Mouse (Mus musculus): ENCODE results near the gene Bcl9l. TPM values are rescaled to one million over a fixed set of nuclear protein-coding genes. Genes with fewer than 3 reads are reported as not detected.
"Not testable (repeated sequence)": the region's sequence is repeated elsewhere in the genome, so short reads cannot be mapped to it uniquely, and the experiment has no call there.

Bcl9l gene
- polyA plus RNA-seq (2014; fragmentation: Nextera tagmentation; extraction: Ambion mirVana): 11.5 and 12.3 TPM in 2 replicates

DNA sequence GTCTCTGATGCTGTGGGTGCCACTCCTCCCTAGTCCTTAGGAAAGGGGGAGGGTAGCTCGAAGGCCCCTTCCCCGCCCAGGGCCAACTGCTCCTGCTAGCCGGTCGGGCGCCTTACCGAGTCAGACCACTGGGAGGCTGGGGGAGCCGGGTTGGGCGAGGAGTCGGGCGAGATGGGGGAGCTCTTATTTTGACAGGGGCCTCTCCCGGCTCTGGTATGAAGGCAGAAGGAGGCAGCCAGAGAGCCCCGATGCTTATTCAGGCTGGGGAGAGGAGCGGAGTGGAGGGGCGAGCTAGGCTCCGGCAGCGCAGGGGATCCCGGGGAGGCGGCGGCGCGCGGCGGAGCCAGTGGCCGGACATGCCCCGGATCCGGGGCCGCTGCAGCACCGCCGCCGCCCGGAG, at the start of gene Bcl9l:
TSS of gene Bcl9l (plus strand) at position 274 of the 400 bp plus-strand sequence.
- under 1% methylated on average over 21 of the region's 31 CpGs for WGBS
- ATAC-seq (ENCODE audit: low read depth): peak; percentile 66

DNA sequence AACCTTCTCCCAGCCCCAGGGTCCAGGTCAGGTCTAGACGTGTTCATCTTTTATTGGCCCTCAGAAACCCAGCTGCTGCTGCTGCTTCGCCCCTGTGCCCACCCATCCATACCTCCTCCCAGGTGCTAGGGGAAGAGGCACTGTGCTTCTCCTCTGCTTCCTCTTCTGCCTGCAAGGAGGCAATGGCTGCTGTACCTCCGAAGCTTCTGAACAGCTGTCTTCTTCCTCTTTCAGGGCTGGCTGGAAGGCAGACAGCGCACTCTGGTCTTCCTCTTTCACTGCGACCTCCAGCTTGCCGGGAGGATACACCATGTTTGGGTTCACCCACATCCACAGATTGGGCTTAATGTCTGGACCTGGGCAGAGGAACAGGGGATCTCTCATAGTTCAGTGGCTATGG, 46.9 kb upstream of the Bcl9l start:
- no peak overlapping the region for H3K9ac ChIP-seq (replicated peaks; ENCODE audit: low read depth, low read length)
- H3K4me3 ChIP-seq (ENCODE audit: low read depth, low read length): no peak overlapping the region
- no peaks in the 10 kb centered on the region for H3K27me3 ChIP-seq (ENCODE audit: control insufficient read depth, insufficient read depth, low read length)
- no peak overlapping the region for H3K27ac ChIP-seq (ENCODE audit: low read depth, low read length)
- WGBS: 88% methylated on average over 6 of the region's 6 CpGs
- no peak for ATAC-seq (ENCODE audit: low read depth)
- no peaks in the 10 kb centered on the region for H3K9me3 ChIP-seq (ENCODE audit: control insufficient read depth, low read length)
- H3K4me2 ChIP-seq (ENCODE audit: low read depth, low read length): no peak overlapping the region
- no peaks in the 10 kb centered on the region for H3K4me1 ChIP-seq (ENCODE audit: control insufficient read depth, insufficient read depth, low read length)
- H3K36me3 ChIP-seq (ENCODE audit: control insufficient read depth, insufficient read depth, low read length): no peaks in the 10 kb centered on the region

More for the DNA sequence above, at the start of gene Bcl9l:
- no peaks in the 10 kb centered on the region for H3K9me3 ChIP-seq (ENCODE audit: control insufficient read depth, low read length)
- H3K27ac ChIP-seq (ENCODE audit: low read depth, low read length): peak within 1 kb of the TSS; percentile 94
- no peaks in the 10 kb centered on the region for H3K27me3 ChIP-seq (ENCODE audit: control insufficient read depth, insufficient read depth, low read length)
- no peaks in the 10 kb centered on the region for H3K36me3 ChIP-seq (ENCODE audit: control insufficient read depth, insufficient read depth, low read length)
- peak within 1 kb of the TSS; percentile 79 for H3K4me3 ChIP-seq (ENCODE audit: low read depth, low read length)
- H3K4me1 ChIP-seq (ENCODE audit: control insufficient read depth, insufficient read depth, low read length): peaks cover 44% of the 10 kb centered on the region
- H3K4me2 ChIP-seq (ENCODE audit: low read depth, low read length): peak within 1 kb of the TSS; percentile 92
- H3K9ac ChIP-seq (replicated peaks; ENCODE audit: low read depth, low read length): peak within 1 kb of the TSS; percentile 93

DNA sequence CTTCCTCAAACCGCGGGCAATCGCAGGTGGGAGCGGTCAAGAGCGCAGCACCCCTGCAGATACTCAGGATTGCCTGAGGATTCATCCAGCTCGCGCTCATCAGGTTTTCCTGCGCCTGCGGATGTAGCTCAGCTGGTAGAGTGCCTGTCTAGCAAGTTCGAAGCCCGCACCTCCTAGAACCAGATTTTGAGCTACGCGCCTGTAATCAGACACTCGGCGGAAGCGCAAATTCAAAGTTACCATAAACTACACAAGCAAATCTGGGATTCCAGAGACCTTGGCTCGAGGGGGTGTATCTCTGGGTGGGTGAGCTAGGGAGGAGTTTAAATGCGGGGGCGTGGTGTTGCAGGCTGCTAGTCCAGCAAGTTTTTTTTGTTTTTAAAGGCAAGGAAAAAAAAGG, 41.7 kb upstream of the Bcl9l start, which contains the start of gene Foxr1:
TSS of gene Foxr1 (minus strand) at position 176 of the 400 bp plus-strand sequence.
- ATAC-seq (ENCODE audit: low read depth): no peak

GRCm38 (mm10) chr9:44444402-44445025, 38.1 kb upstream of the Bcl9l start:
- not testable (repeated sequence) for H3K9me3 ChIP-seq (ENCODE audit: control insufficient read depth, low read length); H3K9ac ChIP-seq (replicated peaks; ENCODE audit: low read depth, low read length); H3K27ac ChIP-seq (ENCODE audit: low read depth, low read length); H3K4me2 ChIP-seq (ENCODE audit: low read depth, low read length); H3K4me3 ChIP-seq (ENCODE audit: low read depth, low read length); H3K36me3 ChIP-seq (ENCODE audit: control insufficient read depth, insufficient read depth, low read length); ATAC-seq (ENCODE audit: low read depth); H3K4me1 ChIP-seq (ENCODE audit: control insufficient read depth, insufficient read depth, low read length); H3K27me3 ChIP-seq (ENCODE audit: control insufficient read depth, insufficient read depth, low read length)
- 84% methylated on average over 7 of the region's 7 CpGs for WGBS

More for the DNA sequence above, 41.7 kb upstream of the Bcl9l start, which contains the start of gene Foxr1:
- H3K27me3 ChIP-seq (ENCODE audit: control insufficient read depth, insufficient read depth, low read length): no peaks in the 10 kb centered on the region
- no peak within 1 kb of the TSS for H3K9ac ChIP-seq (replicated peaks; ENCODE audit: low read depth, low read length)
- no peak within 1 kb of the TSS for H3K27ac ChIP-seq (ENCODE audit: low read depth, low read length)
- no peak within 1 kb of the TSS for H3K4me3 ChIP-seq (ENCODE audit: low read depth, low read length)
- H3K4me1 ChIP-seq (ENCODE audit: control insufficient read depth, insufficient read depth, low read length): no peaks in the 10 kb centered on the region
- no peaks in the 10 kb centered on the region for H3K9me3 ChIP-seq (ENCODE audit: control insufficient read depth, low read length)
- no peaks in the 10 kb centered on the region for H3K36me3 ChIP-seq (ENCODE audit: control insufficient read depth, insufficient read depth, low read length)
- H3K4me2 ChIP-seq (ENCODE audit: low read depth, low read length): no peak within 1 kb of the TSS
- WGBS: 75% methylated on average over 19 of the region's 19 CpGs

DNA sequence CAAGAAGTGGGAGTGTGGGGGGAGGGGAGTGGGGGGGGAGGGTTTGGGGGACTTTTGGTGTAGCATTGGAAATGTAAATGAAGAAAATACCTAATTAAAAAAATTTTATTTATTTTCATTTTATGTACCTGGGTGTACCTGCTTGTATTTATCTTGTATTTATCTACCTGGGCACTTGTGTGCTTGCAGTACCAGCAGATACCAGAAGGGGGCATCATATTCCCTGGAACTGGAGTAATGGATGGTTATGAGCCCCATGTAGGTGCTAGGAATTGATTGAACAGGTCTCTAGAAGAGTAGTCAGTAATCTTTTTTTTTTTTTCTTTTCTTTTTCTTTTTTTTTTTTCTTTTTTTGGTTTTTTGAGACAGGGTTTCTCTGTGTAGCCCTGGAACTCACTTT, 32.2 kb upstream of the Bcl9l start:
- Histone ChIP-seq H3K4me1 (ENCODE audit: control insufficient read depth, insufficient read depth, low read length) (0 out of 2 replicates have a peak, but pooled peaks cover 3% of the 10 kb centered on the region), H3K27ac (ENCODE audit: low read depth, low read length) (no peak overlapping the region), H3K4me2 (ENCODE audit: low read depth, low read length) (no peak overlapping the region), H3K36me3 (ENCODE audit: control insufficient read depth, insufficient read depth, low read length) (no peaks in the 10 kb centered on the region), H3K9ac (replicated peaks; ENCODE audit: low read depth, low read length) (no peak overlapping the region), H3K27me3 (ENCODE audit: control insufficient read depth, insufficient read depth, low read length) (no peaks in the 10 kb centered on the region; the same call in 1 of the 2 replicates), H3K4me3 (ENCODE audit: low read depth, low read length) (no peak overlapping the region), H3K9me3 (ENCODE audit: control insufficient read depth, low read length) (no peaks in the 10 kb centered on the region)
- no peak for ATAC-seq (ENCODE audit: low read depth)

DNA sequence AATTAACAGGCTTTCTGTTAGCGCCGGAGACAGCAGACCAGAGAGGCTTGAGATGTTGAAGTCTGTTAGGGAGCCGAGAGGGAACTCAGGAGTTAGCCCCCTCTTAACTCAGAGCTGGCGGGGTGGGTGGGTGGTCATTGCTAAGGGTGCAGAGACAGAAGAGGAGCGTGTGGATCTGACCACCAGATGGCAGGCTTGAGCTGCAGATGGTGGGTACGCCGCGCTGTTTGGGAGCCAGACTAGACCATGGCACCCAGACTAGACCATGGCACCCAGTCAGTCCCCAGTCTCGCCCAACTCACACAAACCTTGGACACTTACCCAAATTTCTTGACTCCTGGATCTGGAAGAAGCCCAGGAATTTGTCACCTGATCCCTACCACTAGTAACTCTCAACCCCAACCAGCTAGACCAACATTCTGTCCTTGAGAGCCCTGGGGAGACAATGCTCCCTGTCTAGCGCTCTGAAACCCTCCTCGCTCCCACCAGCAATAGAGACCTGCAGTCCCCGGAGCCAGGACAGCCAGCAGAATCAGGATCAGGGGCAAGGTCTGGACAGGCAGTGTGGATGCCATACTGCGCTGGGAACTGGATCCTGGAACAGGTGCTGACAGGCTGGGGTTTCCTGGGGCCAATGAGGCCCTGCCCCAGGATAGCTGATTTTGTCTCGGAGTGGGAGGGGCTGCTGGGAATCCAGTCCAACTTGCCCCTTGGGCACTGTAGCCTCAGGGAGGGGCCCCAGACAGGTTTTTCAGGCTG, 28.3 kb upstream of the Bcl9l start:
- peak; percentile 71 for ATAC-seq (ENCODE audit: low read depth)
- 9% methylated on average over 14 of the region's 14 CpGs for WGBS
- H3K9me3 ChIP-seq (ENCODE audit: control insufficient read depth, low read length): no peaks in the 10 kb centered on the region
- no peak overlapping the region; the same call in 1 of the 2 replicates for H3K27ac ChIP-seq (ENCODE audit: low read depth, low read length)
- H3K27me3 ChIP-seq (ENCODE audit: control insufficient read depth, insufficient read depth, low read length): no peaks in the 10 kb centered on the region; the same call in 1 of the 2 replicates
- no peak overlapping the region for H3K4me3 ChIP-seq (ENCODE audit: low read depth, low read length)
- no peak overlapping the region for H3K9ac ChIP-seq (replicated peaks; ENCODE audit: low read depth, low read length)
- peaks cover 18% of the 10 kb centered on the region for H3K4me1 ChIP-seq (ENCODE audit: control insufficient read depth, insufficient read depth, low read length)
- H3K36me3 ChIP-seq (ENCODE audit: control insufficient read depth, insufficient read depth, low read length): no peaks in the 10 kb centered on the region
- no peak overlapping the region for H3K4me2 ChIP-seq (ENCODE audit: low read depth, low read length)

DNA sequence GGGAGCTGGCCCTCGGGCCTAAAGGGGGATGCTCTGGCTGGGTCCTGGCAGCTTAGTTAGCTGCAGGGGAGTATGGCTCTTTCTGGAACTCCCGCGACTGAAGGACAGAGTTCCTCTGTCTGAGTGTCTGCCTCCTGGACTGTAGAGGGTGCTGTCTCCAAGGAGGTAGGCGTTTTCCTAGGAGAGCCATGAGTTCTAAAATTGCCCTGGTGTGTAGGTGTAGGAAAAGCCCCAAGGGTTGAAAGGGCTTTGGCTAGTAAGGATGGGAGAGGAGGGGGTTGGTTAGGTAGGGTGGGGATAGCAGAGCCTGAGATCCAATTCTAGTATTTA, 27.8 kb upstream of the Bcl9l start, which contains the start of gene Upk2:
TSS of gene Upk2 (minus strand) at position 86 of the 330 bp plus-strand sequence.
- 23% methylated on average over 4 of the region's 4 CpGs for WGBS
- no peak within 1 kb of the TSS for H3K4me3 ChIP-seq (ENCODE audit: low read depth, low read length)
- no peaks in the 10 kb centered on the region; the same call in 1 of the 2 replicates for H3K27me3 ChIP-seq (ENCODE audit: control insufficient read depth, insufficient read depth, low read length)
- H3K27ac ChIP-seq (ENCODE audit: low read depth, low read length): no peak within 1 kb of the TSS; the same call in 1 of the 2 replicates
- H3K36me3 ChIP-seq (ENCODE audit: control insufficient read depth, insufficient read depth, low read length): no peaks in the 10 kb centered on the region
- peaks cover 18% of the 10 kb centered on the region for H3K4me1 ChIP-seq (ENCODE audit: control insufficient read depth, insufficient read depth, low read length)
- H3K4me2 ChIP-seq (ENCODE audit: low read depth, low read length): no peak within 1 kb of the TSS
- no peak for ATAC-seq (ENCODE audit: low read depth)
- H3K9me3 ChIP-seq (ENCODE audit: control insufficient read depth, low read length): no peaks in the 10 kb centered on the region
- no peak within 1 kb of the TSS for H3K9ac ChIP-seq (replicated peaks; ENCODE audit: low read depth, low read length)

GRCm38 (mm10) chr9:44457035-44457742, 25.4 kb upstream of the Bcl9l start:
- H3K9ac ChIP-seq (replicated peaks; ENCODE audit: low read depth, low read length): peak overlapping the region; percentile 42; the same call in 1 of the 2 replicates
- no peaks in the 10 kb centered on the region for H3K9me3 ChIP-seq (ENCODE audit: control insufficient read depth, low read length)
- H3K36me3 ChIP-seq (ENCODE audit: control insufficient read depth, insufficient read depth, low read length): no peaks in the 10 kb centered on the region
- WGBS: 2% methylated on average over 11 of the region's 11 CpGs
- H3K4me1 ChIP-seq (ENCODE audit: control insufficient read depth, insufficient read depth, low read length): peaks cover 18% of the 10 kb centered on the region
- no peaks in the 10 kb centered on the region; the same call in 1 of the 2 replicates for H3K27me3 ChIP-seq (ENCODE audit: control insufficient read depth, insufficient read depth, low read length)
- no peak overlapping the region for H3K4me3 ChIP-seq (ENCODE audit: low read depth, low read length)
- peak; percentile 98 for ATAC-seq (ENCODE audit: low read depth)
- H3K27ac ChIP-seq (ENCODE audit: low read depth, low read length): peak overlapping the region; percentile 88
- peak overlapping the region; percentile 33 for H3K4me2 ChIP-seq (ENCODE audit: low read depth, low read length)
